Mouse (Mus musculus) kidney, embryonic 16.5 days (tissue): Measurements from ENCODE around the gene Mecom. TPM values are rescaled to one million over a fixed set of nuclear protein-coding genes. Genes with fewer than 3 reads are reported as not detected.
A peak's percentile ranks its signal among the peaks of the same experiment; 100 is the strongest.
"Not testable (repeated sequence)": the region's sequence is repeated elsewhere in the genome, so short reads cannot be mapped to it uniquely, and the experiment has no call there.

Experiments used
- ATAC-seq: fragments of 200-750 bp; cut with Nextera tagmentation; 2 replicates; pipeline ENCODE4 v1.8.0; 2017; ENCODE audit warnings: moderate TSS enrichment; ENCODE audit not compliant: low FRiP score, low TSS enrichment
- H3K27ac ChIP-seq: fragments of 300-500 bp; sonication (generic); 2 replicates; pipeline ENCODE4 v1.5.1; 2014; ENCODE audit warnings: low read length
- H3K27me3 ChIP-seq: fragments of 300-500 bp; sonication (generic); 2 replicates; pipeline ENCODE4 v1.6.1; 2014; ENCODE audit warnings: low read length, control low read depth, mixed read lengths; ENCODE audit not compliant: insufficient read depth
- H3K36me3 ChIP-seq: fragments of 300-500 bp; sonication (generic); 2 replicates; pipeline ENCODE4 v1.6.1; 2014; ENCODE audit warnings: low read length, control low read depth, mixed read lengths; ENCODE audit not compliant: insufficient read depth
- H3K4me1 ChIP-seq: fragments of 300-500 bp; sonication (generic); 2 replicates; pipeline ENCODE4 v1.6.1; 2014; ENCODE audit warnings: low read length, control low read depth, mixed read lengths; ENCODE audit not compliant: insufficient read depth
- H3K4me2 ChIP-seq: fragments of 300-500 bp; sonication (generic); replicated peaks from 2 replicates; pipeline ENCODE4 v1.6.1; 2014; ENCODE audit warnings: low read depth, low read length
- H3K4me3 ChIP-seq: fragments of 300-500 bp; sonication (generic); 2 replicates; pipeline ENCODE4 v1.5.1; 2014; ENCODE audit warnings: mild to moderate bottlenecking, low read length
- H3K9ac ChIP-seq: fragments of 300-500 bp; sonication (generic); replicated peaks from 2 replicates; pipeline ENCODE4 v1.6.1; 2014; ENCODE audit warnings: low read length
- H3K9me3 ChIP-seq: fragments of 300-500 bp; sonication (generic); 2 replicates; pipeline ENCODE4 v1.6.1; 2016; ENCODE audit warnings: low read length, control low read depth
- WGBS: fragments of 180-500 bp; shearing (Covaris S2); extraction: QIAGEN DNeasy Blood & Tissue Kit; methylation state at CpG from one replicate; pipeline ENCODE4 v1.1.7; 2014; 5-methylcytosine and 5-hydroxymethylcytosine counted together
- polyA plus RNA-seq: library from polyadenylated mRNA; unstranded; fragments of >200 nt; fragmentation: Nextera tagmentation; extraction: Ambion mirVana; gene quantifications from 2 replicates; pipeline ENCODE4 v1.2.1, GENCODE M21; 2015

Gene Mecom
- polyA plus RNA-seq, 1 experiment from 2014 or later = 78.3 TPM

DNA sequence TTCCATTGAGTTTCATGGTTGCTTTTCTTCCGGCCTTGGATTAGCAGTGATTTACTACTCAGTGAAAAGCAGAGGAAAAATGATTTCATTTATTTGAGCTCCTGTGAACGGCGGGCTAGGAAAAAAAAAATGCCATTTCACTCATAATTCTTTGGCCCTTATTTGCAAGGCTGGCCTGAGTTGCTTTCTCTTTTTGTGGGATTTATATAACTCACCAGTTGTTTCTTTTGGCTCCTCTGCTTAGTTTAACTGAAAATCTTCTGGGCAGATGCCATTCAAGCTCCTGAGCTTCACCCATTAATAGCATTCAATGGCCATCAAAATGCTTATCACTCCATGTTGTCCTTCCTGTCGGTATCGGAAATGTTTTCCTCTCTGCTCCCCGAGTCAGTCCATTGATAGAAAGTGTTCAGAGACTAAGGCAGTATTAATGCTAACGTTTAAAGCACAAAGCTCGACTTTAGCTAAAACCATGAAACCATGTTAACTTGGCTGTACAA lies 304.0 kb downstream of the Mecom start:
- Histone ChIP-seq H3K9ac (no peak overlapping the region), H3K36me3 (no peaks in the 10 kb centered on the region), H3K4me3 (no peak overlapping the region), H3K27me3 (no peaks in the 10 kb centered on the region), H3K9me3 (no peaks in the 10 kb centered on the region), H3K4me1 (peaks cover 39% of the 10 kb centered on the region), H3K4me2 (no peak overlapping the region), H3K27ac (peak overlapping the region; percentile 46; the same call in 1 of the 2 replicates)
- ATAC-seq = no peak
- 54% methylated on average over 8 of the region's 8 CpGs for WGBS

GRCm38 (mm10) chr3:30239416-30239815 lies 308.4 kb downstream of the Mecom start:
- no peaks in the 10 kb centered on the region for H3K27me3 ChIP-seq
- whole genome bisulfite sequencing = 86% methylated on average over 1 of the region's 1 CpGs

DNA sequence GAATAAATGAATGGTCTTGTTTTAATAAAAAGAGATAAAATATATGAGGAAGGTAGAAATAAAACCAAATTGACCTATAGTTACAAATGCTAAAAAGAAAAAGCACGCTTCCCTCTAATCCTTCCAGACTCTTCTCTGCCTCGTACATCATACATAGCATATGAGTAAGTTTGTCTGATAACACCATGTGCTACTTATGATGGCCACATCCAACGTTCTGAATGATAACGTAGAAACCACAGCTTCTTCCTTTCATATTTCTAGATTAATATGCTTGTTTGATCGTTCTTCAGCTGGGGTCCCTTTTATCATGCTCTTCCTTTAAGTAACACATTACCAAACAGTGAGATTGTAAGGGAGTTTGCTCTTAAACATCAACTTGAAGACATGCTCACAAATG lies 310.3 kb downstream of the Mecom start:
- WGBS = 89% methylated on average over 5 of the region's 5 CpGs
- Histone ChIP-seq H3K4me1 (peaks cover 8% of the 10 kb centered on the region; the same call in 1 of the 2 replicates), H3K9ac (no peak overlapping the region), H3K4me2 (no peak overlapping the region), H3K27me3 (no peaks in the 10 kb centered on the region), H3K4me3 (no peak overlapping the region), H3K36me3 (no peaks in the 10 kb centered on the region), H3K27ac (no peak overlapping the region), H3K9me3 (no peaks in the 10 kb centered on the region)
- ATAC-seq = no peak

More at GRCm38 (mm10) chr3:30239416-30239815, 308.4 kb downstream of the Mecom start:
- no peaks in the 10 kb centered on the region for H3K9me3 ChIP-seq
- no peak overlapping the region for H3K27ac ChIP-seq
- H3K4me3 ChIP-seq = no peak overlapping the region
- H3K9ac ChIP-seq = no peak overlapping the region
- no peak overlapping the region for H3K4me2 ChIP-seq
- H3K4me1 ChIP-seq = peaks cover 15% of the 10 kb centered on the region
- no peak for ATAC-seq
- no peaks in the 10 kb centered on the region for H3K36me3 ChIP-seq

DNA sequence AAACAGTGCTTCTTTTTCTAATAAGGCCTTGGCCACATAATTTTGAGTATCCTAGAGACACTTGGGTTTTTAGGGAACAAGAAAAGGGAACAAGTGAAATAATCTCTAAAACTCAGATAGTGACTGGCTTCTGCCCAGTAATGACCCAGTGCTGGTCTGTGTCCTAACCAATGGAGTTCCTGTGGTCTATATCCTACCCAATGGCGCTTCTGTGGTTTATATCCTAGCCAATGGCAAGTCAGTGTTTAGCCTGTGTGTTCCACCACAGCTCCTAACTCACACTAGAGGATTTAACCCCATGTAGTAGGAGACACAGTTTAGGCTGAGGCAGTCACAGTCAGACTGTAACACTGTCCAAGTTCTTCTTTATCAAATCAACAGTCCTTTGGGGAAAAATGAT lies 313.8 kb downstream of the Mecom start:
- Histone ChIP-seq H3K27ac (no peak overlapping the region), H3K4me3 (no peak overlapping the region), H3K4me2 (no peak overlapping the region), H3K4me1 (peaks cover 8% of the 10 kb centered on the region; the same call in 1 of the 2 replicates), H3K9ac (no peak overlapping the region), H3K36me3 (no peaks in the 10 kb centered on the region), H3K27me3 (no peaks in the 10 kb centered on the region), H3K9me3 (no peaks in the 10 kb centered on the region)
- ATAC-seq = no peak
- WGBS = 84% methylated on average over 1 of the region's 1 CpGs

DNA sequence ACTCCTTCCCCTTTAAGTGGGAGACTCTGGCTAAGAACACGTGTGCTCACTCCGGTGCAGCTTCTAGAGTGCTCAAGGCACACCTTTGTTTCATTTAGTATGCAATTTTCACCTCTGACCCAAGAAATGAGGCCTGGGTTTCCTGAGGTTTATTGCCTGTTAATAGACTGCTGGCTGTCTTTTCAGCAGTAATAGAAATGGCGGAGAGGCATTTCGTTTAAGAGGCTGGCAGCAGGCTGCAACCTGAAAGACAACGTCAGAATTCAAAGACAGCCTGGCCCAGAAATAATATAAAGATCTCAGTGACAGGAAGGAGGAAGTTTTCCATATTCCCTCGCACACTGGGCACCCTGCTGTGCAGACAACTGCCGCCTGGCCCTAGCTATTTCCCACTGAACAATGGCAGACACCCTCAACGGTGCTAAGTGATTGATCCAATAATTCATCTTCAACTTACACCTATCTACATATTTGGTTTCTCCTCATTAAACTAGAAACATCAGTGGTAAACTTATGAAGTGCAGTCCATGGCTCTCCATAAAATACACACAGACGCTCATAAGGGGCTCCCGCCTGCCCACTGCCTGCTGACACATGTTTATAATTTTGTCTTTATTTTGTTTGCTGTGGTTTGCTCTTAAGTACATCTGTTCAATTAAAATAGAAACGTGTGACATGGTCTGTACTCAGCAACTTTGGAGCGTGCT lies 319.7 kb downstream of the Mecom start:
- Histone ChIP-seq H3K9ac (no peak overlapping the region), H3K4me1 (peaks cover 17% of the 10 kb centered on the region), H3K27ac (no peak overlapping the region), H3K27me3 (no peaks in the 10 kb centered on the region), H3K36me3 (no peaks in the 10 kb centered on the region), H3K4me2 (no peak overlapping the region), H3K9me3 (no peaks in the 10 kb centered on the region), H3K4me3 (no peak overlapping the region)
- WGBS = 52% methylated on average over 12 of the region's 12 CpGs
- ATAC-seq = no peak

DNA sequence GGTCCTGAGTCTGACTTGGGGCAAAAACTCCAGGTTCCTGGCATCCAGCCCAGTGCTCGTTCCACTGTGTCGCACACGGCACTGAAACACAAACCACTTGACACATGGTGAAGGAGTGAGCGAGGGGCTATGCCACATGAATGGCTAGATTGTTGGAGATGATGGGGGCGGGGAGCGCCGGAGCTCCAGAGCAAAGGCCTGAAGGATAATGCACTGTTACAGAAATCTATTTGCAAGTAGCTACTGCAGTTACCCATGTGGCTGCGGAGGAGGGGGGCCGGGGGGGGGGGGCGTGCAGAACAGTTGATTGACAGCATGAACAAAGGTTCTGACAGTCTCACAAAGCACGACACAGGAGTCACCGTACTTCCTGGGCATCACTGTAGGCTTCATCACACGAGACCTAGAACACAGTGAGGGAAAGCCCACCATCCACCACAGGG lies 320.9 kb downstream of the Mecom start:
- H3K9ac ChIP-seq = no peak overlapping the region
- peak; percentile 91 for ATAC-seq
- H3K9me3 ChIP-seq = no peaks in the 10 kb centered on the region
- peaks cover 17% of the 10 kb centered on the region for H3K4me1 ChIP-seq
- no peak overlapping the region; the same call in 1 of the 2 replicates for H3K27ac ChIP-seq
- no peak overlapping the region for H3K4me2 ChIP-seq
- H3K36me3 ChIP-seq = no peaks in the 10 kb centered on the region
- no peak overlapping the region for H3K4me3 ChIP-seq
- H3K27me3 ChIP-seq = no peaks in the 10 kb centered on the region
- WGBS = 47% methylated on average over 13 of the region's 13 CpGs

DNA sequence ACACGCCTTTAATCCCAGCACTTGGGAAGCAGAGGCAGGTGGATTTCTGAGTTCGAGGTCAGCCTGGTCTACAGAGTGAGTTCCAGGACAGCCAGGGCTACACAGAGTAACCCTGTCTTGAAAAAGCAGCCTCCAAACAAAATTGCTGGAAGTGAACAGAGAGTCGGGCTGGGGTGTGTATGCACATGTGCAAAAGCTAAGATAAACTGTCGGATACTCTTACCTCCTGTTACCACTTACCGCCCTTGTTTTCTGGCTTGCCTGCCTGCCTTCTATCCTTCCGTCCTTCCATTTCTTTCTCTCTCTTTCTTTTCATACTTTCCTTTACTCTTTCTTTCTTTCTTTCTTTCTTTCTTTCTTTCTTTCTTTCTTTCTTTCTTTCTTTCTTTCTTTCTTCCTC lies 322.6 kb downstream of the Mecom start:
- H3K36me3 ChIP-seq, H3K9me3 ChIP-seq, H3K4me3 ChIP-seq, H3K27ac ChIP-seq, H3K9ac ChIP-seq, H3K4me2 ChIP-seq, H3K27me3 ChIP-seq, ATAC-seq: not testable (repeated sequence)
- peaks cover 17% of the 10 kb centered on the region for H3K4me1 ChIP-seq
- WGBS = 92% methylated on average over 6 of the region's 6 CpGs

DNA sequence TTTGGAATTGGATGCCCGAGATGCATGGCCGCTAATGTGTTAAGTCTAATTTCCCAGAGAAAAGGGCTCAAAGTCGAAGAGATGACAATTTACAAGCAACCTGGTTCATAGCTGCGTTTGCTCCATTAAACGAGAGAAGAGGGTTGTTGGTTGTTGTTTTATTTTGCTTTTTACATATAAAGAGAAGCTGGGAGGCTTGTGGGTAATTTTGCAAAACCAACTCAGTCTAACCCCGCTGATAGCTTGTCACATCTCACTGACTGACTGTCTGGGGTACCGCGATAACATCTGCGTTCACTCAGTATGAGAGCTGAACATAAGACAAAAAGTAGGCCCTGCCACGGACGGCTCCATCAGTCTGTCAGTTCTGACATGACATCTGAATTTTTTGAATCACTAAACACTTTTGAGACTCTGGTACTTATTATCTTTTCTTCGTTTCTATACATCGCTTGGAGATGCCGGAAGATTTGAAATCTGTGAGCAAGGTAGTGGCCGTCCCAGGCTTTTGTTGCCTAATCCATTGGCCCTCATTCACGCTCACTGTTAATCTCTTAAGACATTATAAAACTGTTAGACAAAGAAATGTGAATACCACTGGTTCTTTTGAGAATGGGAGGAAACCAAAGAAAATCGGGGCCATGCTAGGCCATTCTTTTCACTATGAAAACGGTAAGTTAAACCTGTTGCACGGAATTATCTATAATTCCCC lies 327.0 kb downstream of the Mecom start:
- Histone ChIP-seq H3K4me2 (no peak overlapping the region), H3K4me1 (peaks cover 12% of the 10 kb centered on the region; the same call in 1 of the 2 replicates), H3K27me3 (no peaks in the 10 kb centered on the region), H3K9me3 (no peaks in the 10 kb centered on the region), H3K27ac (no peak overlapping the region), H3K4me3 (no peak overlapping the region), H3K9ac (no peak overlapping the region), H3K36me3 (no peaks in the 10 kb centered on the region)
- no peak for ATAC-seq
- WGBS = 67% methylated on average over 19 of the region's 19 CpGs

- WGBS = 45% methylated on average over 8 of the region's 8 CpGs
- Histone ChIP-seq H3K4me1 (peaks cover 12% of the 10 kb centered on the region; the same call in 1 of the 2 replicates), H3K4me2 (peak overlapping the region; percentile 48), H3K27me3 (no peaks in the 10 kb centered on the region), H3K9me3 (no peaks in the 10 kb centered on the region), H3K4me3 (peak overlapping the region; percentile 26), H3K9ac (0 out of 2 replicates have a peak overlapping the region, but pooled peaks have one; percentile 17), H3K36me3 (no peaks in the 10 kb centered on the region), H3K27ac (no peak overlapping the region)
- ATAC-seq = no peak
Measured at GRCm38 (mm10) chr3:30219891-30220290, 327.9 kb downstream of the Mecom start.
